Mouse (Mus musculus): ENCODE data around the gene Masp1.

GRCm38 (mm10) chr16:23541046-23541445 lies 20.4 kb upstream of the Masp1 start:
- TF ChIP-seq CTCF (IDR thresholded peaks at IDR 0.05; ENCODE audit: extremely low read depth, insufficient read depth, low read length) = no peak
- no peak for TF ChIP-seq POLR2A (IDR thresholded peaks at IDR 0.05; ENCODE audit: extremely low read depth, insufficient read depth, low read length)
